Mouse (Mus musculus) heart, embryonic 12.5 days (tissue): ENCODE measurements at regions not wholly inside any gene's neighbourhood (a gene's known extent, or its start where the extent isn't known, plus 50 kb on each side); places are given as distances from the start of the nearest gene placed in this dataset.

Source experiments
- ATAC-seq: fragments of 200-750 bp; cut with Nextera tagmentation; 2 replicates; pipeline ENCODE4 v1.8.0; 2017; ENCODE audit warnings: moderate TSS enrichment, moderate library complexity; ENCODE audit not compliant: insufficient number of reproducible peaks, low FRiP score
- H3K27ac ChIP-seq: fragments of 300-500 bp; sonication (generic); 2 replicates; pipeline ENCODE4 v1.5.1; 2016; ENCODE audit warnings: mild to moderate bottlenecking, moderate library complexity; ENCODE audit not compliant: poor library complexity, severe bottlenecking
- H3K27me3 ChIP-seq: fragments of 300-500 bp; sonication (generic); replicated peaks from 2 replicates; pipeline ENCODE4 v1.6.1; 2016; ENCODE audit warnings: mild to moderate bottlenecking, moderate library complexity
- H3K36me3 ChIP-seq: fragments of 300-500 bp; sonication (generic); 2 replicates; pipeline ENCODE4 v1.6.1; 2016; ENCODE audit warnings: mild to moderate bottlenecking, moderate library complexity
- H3K4me1 ChIP-seq: fragments of 300-500 bp; sonication (generic); replicated peaks from 2 replicates; pipeline ENCODE4 v1.6.1; 2016; ENCODE audit warnings: mild to moderate bottlenecking
- H3K4me2 ChIP-seq: fragments of 300-500 bp; sonication (generic); 2 replicates; pipeline ENCODE4 v1.6.1; 2016; ENCODE audit warnings: mild to moderate bottlenecking, moderate library complexity
- H3K4me3 ChIP-seq: fragments of 300-500 bp; sonication (generic); 2 replicates; pipeline ENCODE4 v1.5.1; 2016; ENCODE audit warnings: mild to moderate bottlenecking
- H3K9ac ChIP-seq: fragments of 300-500 bp; sonication (generic); 2 replicates; pipeline ENCODE4 v1.6.1; 2016; ENCODE audit warnings: mild to moderate bottlenecking, moderate library complexity
- H3K9me3 ChIP-seq: fragments of 300-500 bp; sonication (generic); replicated peaks from 2 replicates; pipeline ENCODE4 v1.6.1; 2016; ENCODE audit warnings: mild to moderate bottlenecking, moderate library complexity
- WGBS: fragments of 180-500 bp; shearing (Covaris S2); methylation state at CpG from one replicate; pipeline ENCODE4 v1.1.7; 2016; 5-methylcytosine and 5-hydroxymethylcytosine counted together

DNA sequence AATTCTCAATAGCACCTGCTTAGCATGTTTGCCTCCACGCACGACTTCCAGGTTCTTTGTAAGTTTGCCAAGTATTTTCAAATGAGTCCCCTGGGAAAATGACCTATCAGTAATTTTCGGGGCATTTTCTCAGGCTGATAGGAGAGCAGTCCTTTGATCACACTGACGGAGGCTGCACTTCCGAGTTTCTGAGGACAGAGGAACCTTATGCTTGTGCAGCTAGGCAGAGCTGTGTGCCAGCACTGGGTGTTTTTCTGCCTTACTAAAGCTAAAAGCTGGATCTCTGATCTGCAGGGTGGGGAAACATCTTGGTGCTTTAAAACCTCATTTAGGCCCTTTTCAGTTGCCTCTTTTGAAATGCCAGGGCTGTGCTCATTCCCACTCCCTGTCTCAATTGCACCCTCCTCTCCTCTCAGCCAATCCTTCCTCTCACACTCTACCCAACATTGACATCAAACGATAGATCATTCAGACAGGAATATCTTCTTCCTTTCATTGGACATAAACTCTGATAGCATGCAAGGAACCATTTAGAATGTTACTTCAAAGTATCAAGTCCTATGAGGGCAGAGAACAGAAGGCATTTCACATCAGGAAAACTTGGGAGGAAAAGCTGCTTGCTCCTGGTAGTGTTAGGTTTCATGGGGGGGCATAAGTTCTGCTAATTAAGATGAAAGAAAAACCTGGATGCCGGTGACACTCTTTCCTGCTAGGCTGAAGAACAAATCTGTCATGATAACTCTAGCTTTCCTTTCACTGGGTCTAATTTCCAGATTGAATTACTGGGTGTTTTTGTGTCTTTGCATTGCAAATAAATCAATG lies 95.3 kb downstream of the Lurap1l start:
- no peak for ATAC-seq
- no peak overlapping the region for H3K27ac ChIP-seq
- H3K36me3 ChIP-seq: no peaks in the 10 kb centered on the region
- H3K4me1 ChIP-seq: no peaks in the 10 kb centered on the region
- 39% methylated on average over 7 of the region's 7 CpGs for WGBS
- peaks cover 3% of the 10 kb centered on the region for H3K9me3 ChIP-seq
- H3K27me3 ChIP-seq: no peaks in the 10 kb centered on the region
- H3K4me3 ChIP-seq: no peak overlapping the region
- H3K4me2 ChIP-seq: no peak overlapping the region
- no peak overlapping the region for H3K9ac ChIP-seq

GRCm38 (mm10) chr4:81006546-81006945 lies 96.1 kb downstream of the Lurap1l start:
- Histone ChIP-seq H3K9ac (no peak overlapping the region), H3K9me3 (no peaks in the 10 kb centered on the region), H3K4me2 (no peak overlapping the region), H3K36me3 (no peaks in the 10 kb centered on the region), H3K4me3 (no peak overlapping the region), H3K27ac (no peak overlapping the region), H3K27me3 (no peaks in the 10 kb centered on the region), H3K4me1 (no peaks in the 10 kb centered on the region)
- no peak for ATAC-seq
- WGBS: 77% methylated on average over 1 of the region's 1 CpGs

- 74% methylated on average over 2 of the region's 2 CpGs for WGBS
- H3K27ac ChIP-seq: no peak overlapping the region
- ATAC-seq: no peak
- H3K36me3 ChIP-seq: no peaks in the 10 kb centered on the region
- H3K4me2 ChIP-seq: no peak overlapping the region
- no peaks in the 10 kb centered on the region for H3K9me3 ChIP-seq
- no peak overlapping the region for H3K4me3 ChIP-seq
- H3K4me1 ChIP-seq: no peaks in the 10 kb centered on the region
- H3K27me3 ChIP-seq: no peaks in the 10 kb centered on the region
- H3K9ac ChIP-seq: no peak overlapping the region
Measured at GRCm38 (mm10) chr4:81021850-81022249, 111.4 kb downstream of the Lurap1l start.

DNA sequence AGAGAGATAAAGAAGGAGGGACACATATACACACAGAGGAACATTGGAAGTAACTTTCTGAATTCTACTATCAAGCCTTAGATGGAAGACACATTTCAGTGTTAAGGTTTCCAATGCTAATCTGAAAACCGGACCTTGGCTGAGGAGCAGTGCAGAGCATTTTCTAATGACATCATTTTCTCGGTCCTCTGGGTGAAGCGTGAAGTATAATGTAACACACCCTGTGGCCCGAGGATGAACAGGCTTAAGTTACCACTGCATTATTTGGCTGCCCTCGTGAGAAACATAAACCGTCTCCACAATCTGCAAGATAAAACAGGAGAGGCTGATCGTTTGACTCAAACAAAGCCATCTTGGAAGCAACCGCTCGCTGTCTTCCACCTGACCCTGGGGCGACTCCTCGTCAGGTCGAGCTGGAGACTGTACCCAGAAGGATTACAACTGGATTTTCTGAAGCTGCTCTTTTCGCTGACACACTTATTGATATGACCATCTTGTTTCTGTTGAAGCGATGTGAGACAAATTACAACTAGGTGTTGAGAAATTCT lies 113.1 kb downstream of the Lurap1l start:
- no peaks in the 10 kb centered on the region for H3K36me3 ChIP-seq
- no peaks in the 10 kb centered on the region for H3K9me3 ChIP-seq
- no peak overlapping the region for H3K4me2 ChIP-seq
- WGBS: 58% methylated on average over 14 of the region's 14 CpGs
- no peak overlapping the region for H3K27ac ChIP-seq
- ATAC-seq: no peak
- no peaks in the 10 kb centered on the region for H3K4me1 ChIP-seq
- no peaks in the 10 kb centered on the region for H3K27me3 ChIP-seq
- no peak overlapping the region for H3K9ac ChIP-seq
- H3K4me3 ChIP-seq: no peak overlapping the region

GRCm38 (mm10) chr4:81027558-81027957 lies 117.1 kb downstream of the Lurap1l start:
- no peak overlapping the region for H3K27ac ChIP-seq
- no peaks in the 10 kb centered on the region for H3K4me1 ChIP-seq
- H3K4me3 ChIP-seq: no peak overlapping the region
- no peak for ATAC-seq
- H3K9me3 ChIP-seq: no peaks in the 10 kb centered on the region
- H3K9ac ChIP-seq: no peak overlapping the region
- WGBS: 91% methylated on average over 1 of the region's 1 CpGs
- no peaks in the 10 kb centered on the region for H3K27me3 ChIP-seq
- no peaks in the 10 kb centered on the region for H3K36me3 ChIP-seq
- no peak overlapping the region for H3K4me2 ChIP-seq

DNA sequence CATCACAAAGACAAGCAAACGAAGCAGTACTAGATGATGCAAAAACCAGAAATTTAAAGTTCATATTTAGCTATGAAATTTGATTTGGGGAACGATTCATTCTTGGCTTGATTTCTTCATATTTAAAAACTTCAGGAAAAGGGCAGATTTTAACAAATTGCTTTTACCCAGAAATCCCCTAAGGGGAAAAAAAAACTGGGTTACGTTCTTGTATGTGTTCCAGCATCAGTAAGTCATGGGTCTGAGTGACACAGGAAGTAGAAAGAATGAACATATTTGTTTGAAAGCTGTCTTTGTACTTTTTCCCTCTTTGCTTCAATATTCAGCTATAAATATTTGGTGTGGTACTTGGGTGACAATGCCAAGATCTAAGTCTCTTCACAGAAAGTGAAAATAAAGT lies 120.2 kb downstream of the Lurap1l start:
- Histone ChIP-seq H3K9me3 (no peaks in the 10 kb centered on the region), H3K36me3 (no peaks in the 10 kb centered on the region), H3K27ac (no peak overlapping the region), H3K9ac (no peak overlapping the region), H3K4me1 (no peaks in the 10 kb centered on the region), H3K4me3 (no peak overlapping the region), H3K4me2 (no peak overlapping the region), H3K27me3 (no peaks in the 10 kb centered on the region)
- ATAC-seq: no peak
- 82% methylated on average over 3 of the region's 3 CpGs for WGBS

DNA sequence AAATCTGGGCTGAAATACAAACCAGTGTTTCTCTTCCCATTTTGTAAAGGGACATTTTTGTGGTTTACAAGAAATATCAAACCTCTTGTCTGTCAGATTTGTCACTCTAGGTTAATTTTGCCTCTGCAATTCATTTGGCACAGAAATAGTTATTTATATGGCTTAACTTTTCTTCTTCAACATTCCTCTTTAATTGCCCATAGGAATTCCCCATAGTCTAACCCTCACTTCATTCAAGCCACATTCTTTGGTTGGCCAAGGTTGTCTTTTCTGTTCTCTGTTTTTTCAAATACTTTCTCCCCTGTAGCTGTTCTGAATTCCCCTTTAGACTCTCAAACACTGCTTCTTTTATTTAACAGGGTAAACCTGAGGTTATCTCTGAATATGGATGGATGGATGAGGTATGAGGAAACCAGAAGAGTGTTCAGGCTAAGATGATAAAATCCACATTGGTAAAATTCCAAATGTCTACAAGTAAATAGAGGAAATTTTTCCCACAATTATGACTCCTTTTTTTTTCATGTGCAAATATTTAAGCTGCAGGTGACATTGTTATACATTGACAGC lies 127.0 kb downstream of the Lurap1l start:
- Histone ChIP-seq H3K4me1 (no peaks in the 10 kb centered on the region), H3K4me3 (no peak overlapping the region), H3K27ac (no peak overlapping the region), H3K4me2 (no peak overlapping the region), H3K9ac (no peak overlapping the region), H3K36me3 (no peaks in the 10 kb centered on the region), H3K27me3 (no peaks in the 10 kb centered on the region), H3K9me3 (no peaks in the 10 kb centered on the region)
- no peak for ATAC-seq

DNA sequence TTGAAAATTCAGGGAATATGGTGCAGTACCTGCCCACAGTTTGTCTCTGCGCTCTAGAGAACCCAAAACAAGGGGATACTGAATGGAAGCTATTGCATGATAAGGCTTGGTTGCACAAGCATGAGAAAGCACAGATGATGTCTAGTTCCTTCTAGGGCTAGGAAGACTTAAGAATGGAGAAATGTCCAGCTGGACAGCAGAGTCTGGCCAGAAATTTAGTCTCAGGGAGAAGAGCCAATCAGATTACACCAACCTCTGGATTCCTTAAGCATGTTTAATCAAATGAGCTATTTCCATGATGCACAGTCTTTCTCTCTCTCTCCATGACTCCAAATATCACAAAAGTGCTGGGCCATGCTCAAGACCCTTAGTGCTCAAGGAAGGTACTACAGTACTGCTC lies 147.8 kb downstream of the Lurap1l start:
- Histone ChIP-seq H3K27ac (no peak overlapping the region), H3K4me3 (no peak overlapping the region), H3K4me1 (peaks cover 8% of the 10 kb centered on the region; the same call in 1 of the 2 replicates), H3K36me3 (no peaks in the 10 kb centered on the region), H3K27me3 (no peaks in the 10 kb centered on the region), H3K9me3 (no peaks in the 10 kb centered on the region), H3K9ac (no peak overlapping the region), H3K4me2 (no peak overlapping the region)
- WGBS: 79% methylated on average over 1 of the region's 1 CpGs
- ATAC-seq: no peak

GRCm38 (mm10) chr4:81058809-81059208 lies 148.4 kb downstream of the Lurap1l start:
- Histone ChIP-seq H3K9me3 (no peaks in the 10 kb centered on the region), H3K4me1 (peaks cover 8% of the 10 kb centered on the region; the same call in 1 of the 2 replicates), H3K36me3 (no peaks in the 10 kb centered on the region), H3K27me3 (no peaks in the 10 kb centered on the region), H3K27ac (no peak overlapping the region), H3K4me2 (no peak overlapping the region), H3K4me3 (no peak overlapping the region), H3K9ac (no peak overlapping the region)
- ATAC-seq: no peak
- WGBS: 67% methylated on average over 5 of the region's 5 CpGs

DNA sequence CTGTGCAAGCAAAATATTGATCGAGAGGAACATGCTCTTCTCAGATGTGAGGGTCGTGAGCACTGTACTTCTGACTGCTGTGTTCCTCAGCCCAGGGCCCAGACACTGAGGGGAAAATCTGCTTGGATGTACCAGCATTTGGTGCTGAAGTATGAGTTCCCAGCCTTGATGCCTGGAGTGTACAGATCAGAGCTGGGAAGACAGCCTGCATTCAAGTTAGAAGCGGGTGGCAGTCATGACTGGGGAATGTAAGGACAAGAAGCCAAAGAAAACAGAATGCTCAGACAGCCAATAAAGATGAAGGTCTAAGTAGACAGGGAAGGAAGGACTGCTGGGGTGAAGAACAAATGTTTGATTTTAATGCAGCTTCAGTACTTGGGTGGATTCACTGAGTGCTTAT lies 148.9 kb downstream of the Lurap1l start:
- 65% methylated on average over 3 of the region's 3 CpGs for WGBS
- Histone ChIP-seq H3K27ac (peak overlapping the region; percentile 11; the same call in 1 of the 2 replicates), H3K36me3 (no peaks in the 10 kb centered on the region), H3K9me3 (no peaks in the 10 kb centered on the region), H3K4me1 (peaks cover 8% of the 10 kb centered on the region; the same call in 1 of the 2 replicates), H3K27me3 (no peaks in the 10 kb centered on the region), H3K4me2 (no peak overlapping the region), H3K4me3 (no peak overlapping the region), H3K9ac (no peak overlapping the region)
- no peak; the same call in 1 of the 2 replicates for ATAC-seq

DNA sequence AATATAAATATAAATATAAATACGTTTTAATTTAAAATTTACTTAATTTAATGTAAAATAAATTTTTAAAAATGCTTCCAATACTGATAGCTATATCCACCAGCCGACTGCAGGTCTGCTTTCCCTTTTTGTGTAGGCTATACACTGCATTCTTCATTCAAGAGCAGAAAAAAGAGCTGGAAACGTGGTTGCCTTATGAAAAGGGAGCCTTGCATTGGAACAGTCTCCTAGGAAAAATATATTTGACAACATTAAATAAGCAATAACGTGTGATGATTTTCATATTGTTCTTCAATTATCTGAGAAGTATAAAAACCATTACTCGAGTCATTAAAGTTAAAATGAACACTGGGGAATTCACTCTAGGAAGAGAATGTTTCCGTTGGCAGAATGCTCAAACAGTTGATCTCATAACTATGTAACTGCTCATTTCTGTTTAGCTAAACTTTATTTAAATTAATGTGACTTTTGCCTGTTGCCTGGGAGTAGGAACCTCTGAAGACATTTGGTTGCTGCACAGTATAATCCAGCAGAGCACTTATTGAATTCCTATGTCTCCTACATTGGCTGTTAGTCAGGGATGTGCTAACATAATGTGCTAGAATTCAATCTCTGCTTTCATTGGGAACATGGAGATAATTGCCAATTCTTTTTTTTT lies 172.0 kb downstream of the Lurap1l start:
- WGBS: 63% methylated on average over 6 of the region's 6 CpGs
- ATAC-seq: no peak

More for the DNA sequence above, 172.0 kb downstream of the Lurap1l start:
- no peak overlapping the region for H3K4me3 ChIP-seq
- no peaks in the 10 kb centered on the region for H3K27me3 ChIP-seq
- no peaks in the 10 kb centered on the region for H3K36me3 ChIP-seq
- H3K27ac ChIP-seq: no peak overlapping the region
- no peak overlapping the region for H3K4me2 ChIP-seq
- no peak overlapping the region for H3K9ac ChIP-seq
- no peaks in the 10 kb centered on the region for H3K9me3 ChIP-seq
- no peaks in the 10 kb centered on the region for H3K4me1 ChIP-seq
